Mouse (Mus musculus) ES-Bruce4 (cell line): Measurements from ENCODE around the gene Fem1a. TPM values are rescaled to one million over a fixed set of nuclear protein-coding genes. Genes with fewer than 3 reads are reported as not detected.

ENCODE experiments used
- H3K27ac ChIP-seq: 2 replicates; pipeline ENCODE4 v1.5.1; 2012; ENCODE audit warnings: low read length, inconsistent platforms; ENCODE audit not compliant: insufficient read depth
- H3K27me3 ChIP-seq: 2 replicates; pipeline ENCODE4 v1.6.1; 2012; ENCODE audit warnings: mild to moderate bottlenecking, low read length, inconsistent platforms; ENCODE audit not compliant: control insufficient read depth, poor library complexity, insufficient read depth, severe bottlenecking
- H3K36me3 ChIP-seq: 2 replicates; pipeline ENCODE4 v1.6.1; 2012; ENCODE audit warnings: inconsistent platforms, mild to moderate bottlenecking, low read length, moderate library complexity; ENCODE audit not compliant: control insufficient read depth, poor library complexity, insufficient read depth, severe bottlenecking
- H3K4me1 ChIP-seq: one replicate; pipeline ENCODE4 v1.8.1; 2011; ENCODE audit warnings: low read length; ENCODE audit not compliant: control insufficient read depth, insufficient read depth
- H3K4me3 ChIP-seq: 2 replicates; pipeline ENCODE4 v1.5.1; 2011; ENCODE audit warnings: low read depth, mild to moderate bottlenecking, low read length
- H3K9ac ChIP-seq: 2 replicates; pipeline ENCODE4 v1.6.1; 2012; ENCODE audit warnings: low read depth, mild to moderate bottlenecking, inconsistent platforms; ENCODE audit not compliant: poor library complexity, severe bottlenecking
- H3K9me3 ChIP-seq: replicated peaks from 2 replicates; pipeline ENCODE4 v1.6.1; 2012; ENCODE audit warnings: mild to moderate bottlenecking, low read length, inconsistent platforms; ENCODE audit not compliant: control insufficient read depth, poor library complexity, insufficient read depth, severe bottlenecking
- CTCF ChIP-seq: IDR thresholded peaks from one replicate; pipeline ENCODE4 v1.8.1; 2011; ENCODE audit warnings: low read depth, low read length
- EP300 ChIP-seq: IDR thresholded peaks from 2 replicates; pipeline ENCODE4 v1.6.1; 2011; ENCODE audit warnings: low read depth, low read length; ENCODE audit not compliant: insufficient read depth
- POLR2A ChIP-seq: IDR thresholded peaks from one replicate; pipeline ENCODE4 v1.8.1; 2011; ENCODE audit warnings: low read length; ENCODE audit not compliant: insufficient read depth
- polyA plus RNA-seq: library from polyadenylated mRNA; stranded (reverse); fragments of >200 nt; gene quantifications from 2 replicates; pipeline ENCODE4 v1.2.4, GENCODE M21; 2011; ENCODE audit warnings: low read depth; ENCODE audit not compliant: missing spikeins, insufficient read depth, insufficient read length

The Fem1a gene
- polyA plus RNA-seq, 1 experiment = 4.9 TPM

- H3K9ac ChIP-seq = no peak overlapping the region
Observed at GRCm38 (mm10) chr17:56273986-56274385, 17.4 kb downstream of the Fem1a start.

GRCm38 (mm10) chr17:56275842-56276480 lies 19.4 kb downstream of the Fem1a start:
- Histone ChIP-seq H3K4me3 (peak overlapping the region; percentile 86), H3K27me3 (no peaks in the 10 kb centered on the region), H3K9me3 (no peaks in the 10 kb centered on the region), H3K4me1 (peaks cover 3% of the 10 kb centered on the region), H3K27ac (0 out of 2 replicates have a peak overlapping the region, but pooled peaks have one; percentile 26), H3K36me3 (peaks cover 6% of the 10 kb centered on the region), H3K9ac (peak overlapping the region; percentile 62)
- TF ChIP-seq CTCF (no peak), POLR2A (no peak), EP300 (no peak)

More at GRCm38 (mm10) chr17:56273986-56274385, 17.4 kb downstream of the Fem1a start:
- Histone ChIP-seq H3K4me3 (no peak overlapping the region), H3K4me1 (no peaks in the 10 kb centered on the region), H3K27ac (no peak overlapping the region), H3K9me3 (no peaks in the 10 kb centered on the region), H3K27me3 (no peaks in the 10 kb centered on the region), H3K36me3 (peaks cover 4% of the 10 kb centered on the region)
- TF ChIP-seq CTCF (no peak), EP300 (no peak), POLR2A (no peak)

GRCm38 (mm10) chr17:56276643-56277566 lies 20.3 kb downstream of the Fem1a start, which contains the start of gene Ticam1:
TSS of gene Ticam1 (minus strand) at chr17:56276786.
- no peaks in the 10 kb centered on the region for H3K9me3 ChIP-seq
- no peaks in the 10 kb centered on the region for H3K27me3 ChIP-seq
- H3K27ac ChIP-seq = peak within 1 kb of the TSS; percentile 52
- H3K4me3 ChIP-seq = peak within 1 kb of the TSS; percentile 86
- peaks cover 3% of the 10 kb centered on the region for H3K4me1 ChIP-seq
- peaks cover 6% of the 10 kb centered on the region for H3K36me3 ChIP-seq
- TF ChIP-seq EP300 (no peak), CTCF (no peak), POLR2A (no peak)
- peak within 1 kb of the TSS; percentile 62 for H3K9ac ChIP-seq

GRCm38 (mm10) chr17:56277567-56277893 lies 20.9 kb downstream of the Fem1a start:
- Histone ChIP-seq H3K4me3 (no peak overlapping the region), H3K4me1 (peaks cover 3% of the 10 kb centered on the region), H3K9me3 (no peaks in the 10 kb centered on the region), H3K36me3 (peaks cover 6% of the 10 kb centered on the region), H3K27ac (peak overlapping the region; percentile 52; the same call in 1 of the 2 replicates), H3K9ac (0 out of 2 replicates have a peak overlapping the region, but pooled peaks have one; percentile 62), H3K27me3 (no peaks in the 10 kb centered on the region)
- TF ChIP-seq EP300 (no peak), CTCF (no peak), POLR2A (no peak)

GRCm38 (mm10) chr17:56278340-56278739 lies 21.7 kb downstream of the Fem1a start:
- TF ChIP-seq CTCF (no peak), POLR2A (no peak), EP300 (no peak)
- H3K27ac ChIP-seq = no peak overlapping the region
- H3K9me3 ChIP-seq = no peaks in the 10 kb centered on the region
- H3K9ac ChIP-seq = no peak overlapping the region
- no peaks in the 10 kb centered on the region for H3K27me3 ChIP-seq
- H3K36me3 ChIP-seq = peaks cover 6% of the 10 kb centered on the region
- H3K4me1 ChIP-seq = peaks cover 3% of the 10 kb centered on the region
- H3K4me3 ChIP-seq = no peak overlapping the region
